Mouse (Mus musculus) heart, embryonic 10.5 days (tissue): ENCODE results near the gene Them4. TPM values are rescaled to one million over a fixed set of nuclear protein-coding genes. Genes with fewer than 3 reads are reported as not detected.

Experiments used
- DNase-seq: peaks from one replicate; pipeline ENCODE4 v3.0.0-alpha.2; 2017; ENCODE audit warnings: low spot score
- H3K27ac ChIP-seq: fragments of 300-500 bp; sonication (generic); 2 replicates; pipeline ENCODE4 v1.5.1; 2016; ENCODE audit warnings: mild to moderate bottlenecking
- H3K27me3 ChIP-seq: fragments of 300-500 bp; sonication (generic); 2 replicates; pipeline ENCODE4 v1.6.1; 2016; ENCODE audit warnings: mild to moderate bottlenecking; ENCODE audit not compliant: poor library complexity, insufficient read depth, severe bottlenecking
- H3K36me3 ChIP-seq: fragments of 300-500 bp; sonication (generic); 2 replicates; pipeline ENCODE4 v1.6.1; 2016; ENCODE audit warnings: mild to moderate bottlenecking, moderate library complexity
- H3K4me1 ChIP-seq: fragments of 300-500 bp; sonication (generic); 2 replicates; pipeline ENCODE4 v1.6.1; 2016; ENCODE audit warnings: mild to moderate bottlenecking
- H3K4me3 ChIP-seq: fragments of 300-500 bp; sonication (generic); 2 replicates; pipeline ENCODE4 v1.5.1; 2016; ENCODE audit warnings: mild to moderate bottlenecking, moderate library complexity
- H3K9me3 ChIP-seq: fragments of 300-500 bp; sonication (generic); 2 replicates; pipeline ENCODE4 v1.6.1; 2016; ENCODE audit warnings: mild to moderate bottlenecking, moderate library complexity
- WGBS: fragments of 180-500 bp; shearing (Covaris S2); methylation state at CpG from one replicate; pipeline ENCODE4 v1.1.7; 2016; 5-methylcytosine and 5-hydroxymethylcytosine counted together
- polyA plus RNA-seq: library from polyadenylated mRNA; unstranded; fragments of >200 nt; fragmentation: Nextera tagmentation; extraction: Ambion mirVana; gene quantifications from 2 replicates; pipeline ENCODE4 v1.2.1, GENCODE M21; 2016

Gene Them4
- polyA plus RNA-seq, 1 experiment from 2014 or later: 9.8 TPM

- no peaks in the 10 kb centered on the region for H3K36me3 ChIP-seq
- no peak overlapping the region for H3K27ac ChIP-seq
- DNase-seq: no peak
- H3K27me3 ChIP-seq: no peaks in the 10 kb centered on the region
- no peaks in the 10 kb centered on the region for H3K4me1 ChIP-seq
- no peak overlapping the region for H3K4me3 ChIP-seq
- H3K9me3 ChIP-seq: no peaks in the 10 kb centered on the region
- 78% methylated on average over 2 of the region's 2 CpGs for WGBS
These were observed 34.3 kb downstream of the Them4 start for GRCm38 (mm10) chr3:94344182-94344581.

GRCm38 (mm10) chr3:94344897-94345296 is 35.0 kb downstream of the Them4 start:
- no peak for DNase-seq
- Histone ChIP-seq H3K36me3 (no peaks in the 10 kb centered on the region), H3K27me3 (no peaks in the 10 kb centered on the region), H3K4me1 (no peaks in the 10 kb centered on the region), H3K9me3 (no peaks in the 10 kb centered on the region), H3K4me3 (no peak overlapping the region), H3K27ac (no peak overlapping the region)
- 72% methylated on average over 3 of the region's 3 CpGs for WGBS

DNA sequence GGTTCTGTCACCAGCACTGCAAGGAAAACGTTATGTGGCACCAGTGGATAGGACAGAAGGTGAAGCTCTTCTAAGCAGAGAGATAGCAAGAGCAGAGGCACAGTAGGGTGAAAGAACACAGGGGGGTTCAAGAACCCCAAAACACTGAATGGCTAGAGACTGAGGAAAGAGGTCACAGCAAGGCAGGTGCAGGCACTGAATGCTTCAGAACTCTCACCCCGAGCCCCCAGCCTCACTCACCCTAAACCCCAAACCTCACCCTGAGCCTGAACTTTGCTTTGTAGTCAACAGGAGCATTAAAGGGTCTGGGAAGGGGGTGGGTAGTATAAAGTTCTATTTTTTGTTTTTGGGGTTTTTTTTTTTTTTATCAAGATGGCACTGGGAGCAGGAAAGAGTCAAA is 38.3 kb downstream of the Them4 start:
- WGBS: 66% methylated on average over 2 of the region's 2 CpGs
- no peaks in the 10 kb centered on the region for H3K4me1 ChIP-seq
- no peak for DNase-seq

GRCm38 (mm10) chr3:94360812-94361211 is 50.9 kb downstream of the Them4 start:
- DNase-seq: no peak
- H3K36me3 ChIP-seq: no peaks in the 10 kb centered on the region

More for the DNA sequence above, 38.3 kb downstream of the Them4 start:
- Histone ChIP-seq H3K27me3 (no peaks in the 10 kb centered on the region), H3K4me3 (no peak overlapping the region), H3K27ac (no peak overlapping the region), H3K9me3 (no peaks in the 10 kb centered on the region), H3K36me3 (no peaks in the 10 kb centered on the region)

GRCm38 (mm10) chr3:94362138-94362537 is 52.2 kb downstream of the Them4 start, which contains the start of gene C2cd4d:
Gene C2cd4d (plus strand): TSS chr3:94362438.
- H3K27ac ChIP-seq: peak within 1 kb of the TSS; percentile 80
- peaks cover 12% of the 10 kb centered on the region for H3K4me1 ChIP-seq
- H3K4me3 ChIP-seq: peak within 1 kb of the TSS; percentile 68
- no peaks in the 10 kb centered on the region for H3K36me3 ChIP-seq
- H3K27me3 ChIP-seq: peaks cover 56% of the 10 kb centered on the region
- DNase-seq: no peak
- 40% methylated on average over 7 of the region's 7 CpGs for WGBS
- H3K9me3 ChIP-seq: no peaks in the 10 kb centered on the region

More at GRCm38 (mm10) chr3:94360812-94361211, 50.9 kb downstream of the Them4 start:
- WGBS: 3% methylated on average over 1 of the region's 1 CpGs
- Histone ChIP-seq H3K9me3 (no peaks in the 10 kb centered on the region), H3K4me3 (no peak overlapping the region), H3K27me3 (peaks cover 46% of the 10 kb centered on the region), H3K27ac (no peak overlapping the region), H3K4me1 (peaks cover 12% of the 10 kb centered on the region)

- DNase-seq: no peak
- H3K4me3 ChIP-seq: peak overlapping the region; percentile 68
- no peaks in the 10 kb centered on the region for H3K36me3 ChIP-seq
- no peaks in the 10 kb centered on the region for H3K9me3 ChIP-seq
- WGBS: 4% methylated on average over 97 of the region's 97 CpGs
- H3K4me1 ChIP-seq: peaks cover 12% of the 10 kb centered on the region
- H3K27ac ChIP-seq: peak overlapping the region; percentile 80
- H3K27me3 ChIP-seq: peaks cover 66% of the 10 kb centered on the region
These were observed 53.6 kb downstream of the Them4 start for GRCm38 (mm10) chr3:94363291-94364153.

- Histone ChIP-seq H3K4me3 (peak overlapping the region; percentile 68), H3K36me3 (no peaks in the 10 kb centered on the region), H3K4me1 (peaks cover 12% of the 10 kb centered on the region), H3K27ac (peak overlapping the region; percentile 80), H3K9me3 (no peaks in the 10 kb centered on the region), H3K27me3 (peaks cover 66% of the 10 kb centered on the region)
- WGBS: 4% methylated on average over 23 of the region's 23 CpGs
- DNase-seq: no peak
These were observed 54.3 kb downstream of the Them4 start for GRCm38 (mm10) chr3:94364154-94364526.

- no peaks in the 10 kb centered on the region for H3K9me3 ChIP-seq
- peak; percentile 90 for DNase-seq
- peaks cover 64% of the 10 kb centered on the region for H3K27me3 ChIP-seq
- no peaks in the 10 kb centered on the region for H3K36me3 ChIP-seq
- no peak overlapping the region for H3K27ac ChIP-seq
- H3K4me1 ChIP-seq: peaks cover 15% of the 10 kb centered on the region
- no peak overlapping the region for H3K4me3 ChIP-seq
- WGBS: 20% methylated on average over 3 of the region's 3 CpGs
These were observed 56.9 kb downstream of the Them4 start for GRCm38 (mm10) chr3:94366761-94367160.

GRCm38 (mm10) chr3:94367511-94367910 is 57.6 kb downstream of the Them4 start:
- H3K27ac ChIP-seq: no peak overlapping the region
- no peak for DNase-seq
- no peaks in the 10 kb centered on the region for H3K36me3 ChIP-seq
- H3K4me1 ChIP-seq: peaks cover 20% of the 10 kb centered on the region
- H3K4me3 ChIP-seq: no peak overlapping the region
- H3K27me3 ChIP-seq: peaks cover 63% of the 10 kb centered on the region
- H3K9me3 ChIP-seq: no peaks in the 10 kb centered on the region
- WGBS: 78% methylated on average over 6 of the region's 6 CpGs

DNA sequence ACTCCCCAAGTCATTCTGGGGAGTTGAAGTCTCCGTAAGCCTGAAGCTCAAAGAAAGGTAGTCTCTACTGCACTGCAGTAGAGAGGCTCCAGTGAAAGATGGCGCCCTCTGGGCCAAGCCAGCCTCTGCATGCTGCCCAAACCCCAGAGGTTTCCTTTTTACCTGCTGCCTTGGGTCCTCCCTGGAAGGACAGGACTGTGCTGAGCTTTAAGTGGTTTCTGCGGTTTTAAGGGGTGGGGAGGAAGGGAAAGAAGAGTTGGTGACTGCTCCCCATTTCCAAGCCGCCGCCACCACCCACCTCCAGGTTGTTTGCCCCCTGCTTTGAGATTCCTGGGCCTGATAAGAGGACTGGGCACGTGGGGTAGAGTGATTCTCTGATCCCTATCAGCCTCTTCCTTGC is 58.7 kb downstream of the Them4 start:
- no peaks in the 10 kb centered on the region for H3K9me3 ChIP-seq
- no peak overlapping the region for H3K27ac ChIP-seq
- peaks cover 63% of the 10 kb centered on the region for H3K27me3 ChIP-seq
- H3K4me1 ChIP-seq: peaks cover 25% of the 10 kb centered on the region
- 49% methylated on average over 6 of the region's 6 CpGs for WGBS
- DNase-seq: no peak
- H3K4me3 ChIP-seq: no peak overlapping the region
- H3K36me3 ChIP-seq: no peaks in the 10 kb centered on the region

- Histone ChIP-seq H3K27ac (no peak overlapping the region), H3K4me1 (peaks cover 27% of the 10 kb centered on the region), H3K9me3 (no peaks in the 10 kb centered on the region), H3K36me3 (no peaks in the 10 kb centered on the region), H3K27me3 (peaks cover 63% of the 10 kb centered on the region), H3K4me3 (no peak overlapping the region)
- DNase-seq: no peak
- WGBS: 56% methylated on average over 2 of the region's 2 CpGs
These were observed 59.8 kb downstream of the Them4 start for GRCm38 (mm10) chr3:94369709-94370108.

GRCm38 (mm10) chr3:94371637-94372036 is 61.7 kb downstream of the Them4 start:
- Histone ChIP-seq H3K27ac (0 out of 2 replicates have a peak overlapping the region, but pooled peaks have one; percentile 5), H3K4me1 (peaks cover 27% of the 10 kb centered on the region), H3K27me3 (peaks cover 61% of the 10 kb centered on the region), H3K9me3 (no peaks in the 10 kb centered on the region), H3K36me3 (no peaks in the 10 kb centered on the region), H3K4me3 (peak overlapping the region; percentile 41)
- DNase-seq: no peak
- WGBS: 3% methylated on average over 11 of the region's 11 CpGs

DNA sequence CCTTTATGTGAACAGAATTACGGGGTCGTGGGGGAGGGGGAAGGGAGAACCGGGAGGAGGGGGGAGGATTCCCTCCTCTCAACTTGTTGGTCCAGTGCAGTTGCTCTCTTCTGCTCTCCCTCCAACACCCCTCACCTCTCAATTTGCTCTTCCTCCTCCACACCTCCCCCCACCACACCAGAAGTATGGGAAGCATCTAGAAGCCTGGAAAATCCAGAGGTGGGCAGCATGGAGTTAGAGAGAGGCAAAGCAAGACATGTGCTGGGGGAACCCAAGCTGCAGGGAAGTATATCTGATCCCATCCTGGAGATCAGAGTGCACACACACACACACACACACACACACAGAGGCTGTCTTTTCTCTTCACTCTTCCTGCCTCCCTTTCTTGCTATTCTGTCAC is 62.1 kb downstream of the Them4 start:
- 0% methylated on average over 3 of the region's 3 CpGs for WGBS
- no peaks in the 10 kb centered on the region for H3K9me3 ChIP-seq
- 0 out of 2 replicates have a peak overlapping the region, but pooled peaks have one; percentile 5 for H3K27ac ChIP-seq
- no peak for DNase-seq
- peak overlapping the region; percentile 41; the same call in 1 of the 2 replicates for H3K4me3 ChIP-seq
- H3K36me3 ChIP-seq: no peaks in the 10 kb centered on the region
- H3K27me3 ChIP-seq: peaks cover 62% of the 10 kb centered on the region
- H3K4me1 ChIP-seq: peaks cover 28% of the 10 kb centered on the region
